ENCODE assay signal across 8 mouse cellular contexts in genomic region chr3:52198751-52199738, GRCm38 (mm10).
DNase-seq lines count a peak whose midpoint lies in the region; ATAC-seq and TF ChIP-seq lines count a peak whose summit lies in the region.

No protein-coding gene starts in this region.

- H3K79me2 ChIP-seq in MEL (ENCODE audit: control insufficient read depth, insufficient read depth, low read length, poor library complexity): no peaks in the 10 kb centered on the region

- H3K9ac ChIP-seq in MEL (ENCODE audit: control insufficient read depth, low read depth, low read length, poor library complexity, severe bottlenecking): peak overlapping the region; percentile 19; the same call in 1 of the 2 replicates
- no peak overlapping the region for H3K9ac ChIP-seq in kidney, postnatal 0 days (ENCODE audit: low read depth, low read length)

- TF ChIP-seq CTCF in gastrocnemius, adult 2 months (IDR thresholded peaks at IDR 0.05): peak; percentile 35; the same call in 1 of the 2 replicates
- TF ChIP-seq CTCF in MEL (IDR thresholded peaks at IDR 0.05 in 2 of 3, conservative IDR thresholded peaks at IDR 0.05 in 1 of 3; ENCODE audit: control insufficient read depth in 1 of 3, insufficient read depth in 1 of 3, low read depth in 2 of 3, low read length in 3 of 3, poor library complexity in 1 of 3, severe bottlenecking in 1 of 3): peak in 1 of 3 experiments; percentile 10; a peak in 1 of 6 replicates
- TF ChIP-seq CTCF in kidney, postnatal 0 days (IDR thresholded peaks at IDR 0.05; ENCODE audit: low read depth): no peak; the same call in 1 of the 2 replicates

- no peak for ATAC-seq in kidney, postnatal 0 days (replicated peaks; ENCODE audit: low FRiP score, low read depth)
- ATAC-seq in megakaryocyte, adult 5-6 weeks (ENCODE audit: poor library complexity, severe bottlenecking): peak; percentile 39

- no peak for TF ChIP-seq RAD21 in MEL (IDR thresholded peaks at IDR 0.05; ENCODE audit: low read depth, low read length)

- H3K27me3 ChIP-seq in MEL (ENCODE audit: control insufficient read depth in 1 of 2, insufficient read depth in 2 of 2, low read length in 2 of 2): no peaks in the 10 kb centered on the region; a peak in 1 of 4 replicates
- H3K27me3 ChIP-seq in kidney, postnatal 0 days (ENCODE audit: insufficient read depth, low read length): no peaks in the 10 kb centered on the region

- peak overlapping the region; percentile 75 for H3K27ac ChIP-seq in gastrocnemius, adult 2 months
- H3K27ac ChIP-seq in MEL (ENCODE audit: control insufficient read depth, low read depth, low read length): 0 out of 2 replicates have a peak overlapping the region, but pooled peaks have one; percentile 19
- no peak overlapping the region for H3K27ac ChIP-seq in kidney, postnatal 0 days

- H3K36me3 ChIP-seq in MEL (ENCODE audit: control insufficient read depth in 1 of 2, insufficient read depth in 2 of 2, low read length in 2 of 2): peaks cover 0 to 17% of the 10 kb centered on the region in 2 experiments; a peak in 2 of 4 replicates
- H3K36me3 ChIP-seq in kidney, postnatal 0 days (ENCODE audit: insufficient read depth, low read length): no peaks in the 10 kb centered on the region

- H3K4me1 ChIP-seq in MEL (ENCODE audit: control insufficient read depth in 1 of 2, insufficient read depth in 2 of 2, low read length in 2 of 2): peaks cover 6 to 25% of the 10 kb centered on the region in 2 experiments; a peak in 3 of 4 replicates
- peaks cover 18% of the 10 kb centered on the region for H3K4me1 ChIP-seq in kidney, postnatal 0 days (replicated peaks; ENCODE audit: insufficient read depth, low read length)

- 46% methylated on average over 17 of the region's 17 CpGs for WGBS in kidney, postnatal 0 days

- H3K9me3 ChIP-seq in MEL (replicated peaks; ENCODE audit: insufficient read depth, low read length): no peaks in the 10 kb centered on the region
- no peaks in the 10 kb centered on the region for H3K9me3 ChIP-seq in kidney, postnatal 0 days (replicated peaks; ENCODE audit: low read length)

- intact Hi-C loops in gastrocnemius, adult 2 months (cut with DNase I): loop anchor here (5.0 kb wide), 3 partner anchors 97 to 357 kb away; no protein-coding TSS in a partner anchor

- peak; percentile 62 to 69 for TF ChIP-seq EP300 in MEL (IDR thresholded peaks at IDR 0.05; ENCODE audit: low read depth in 1 of 2, low read length in 2 of 2)

- peak overlapping the region; percentile 21 for H3K4me2 ChIP-seq in kidney, postnatal 0 days (ENCODE audit: low read length)

- DNase-seq in gastrocnemius, adult 2 months: peak; percentile 42
- no peak for DNase-seq in gastrocnemius, postnatal 25 days
- DNase-seq in MEL (ENCODE audit: low read depth, low spot score): peak; percentile 70
- peak; percentile 57 for DNase-seq in heart, adult 18-20 months
- peak; percentile 24 for DNase-seq in kidney, postnatal 0 days (ENCODE audit: low spot score)
- DNase-seq in ovary, postnatal 14 days (ENCODE audit: low spot score): no peak
- DNase-seq in frontal cortex, postnatal 14 days (ENCODE audit: low spot score in 2 of 2): no peak

- no peak for TF ChIP-seq POLR2A in MEL (IDR thresholded peaks at IDR 0.05; ENCODE audit: control insufficient read depth in 1 of 2, insufficient read depth in 1 of 2, low read depth in 1 of 2, low read length in 2 of 2, poor library complexity in 1 of 2)

- peak overlapping the region; percentile 61 for H3K4me3 ChIP-seq in gastrocnemius, adult 2 months
- peak overlapping the region; percentile 40 to 44 for H3K4me3 ChIP-seq in MEL (ENCODE audit: control insufficient read depth in 1 of 2, insufficient read depth in 1 of 2, low read depth in 2 of 2, low read length in 2 of 2)
- H3K4me3 ChIP-seq in kidney, postnatal 0 days (replicated peaks; ENCODE audit: low read depth, low read length): no peak overlapping the region

TF ChIP-seq in MEL, 35 proteins besides CTCF, POLR2A, EP300 and RAD21:
- TF ChIP-seq GATA1 (IDR thresholded peaks at IDR 0.05; ENCODE audit: low read depth, low read length) (peak; percentile 70), ELF1 (IDR thresholded peaks at IDR 0.05; ENCODE audit: low read depth, low read length) (no peak), NELFE (IDR thresholded peaks at IDR 0.05; ENCODE audit: low read depth, low read length) (no peak), RCOR1 (IDR thresholded peaks at IDR 0.05; ENCODE audit: low read depth, low read length) (peak; percentile 73), ETS1 (IDR thresholded peaks at IDR 0.05; ENCODE audit: low read depth, low read length) (peak; percentile 68; the same call in 1 of the 2 replicates), TCF12 (IDR thresholded peaks at IDR 0.05; ENCODE audit: low read depth, low read length) (0 out of 2 replicates have a peak, but pooled peaks have one; percentile 22)

Comparison
In these comparisons a context has a peak if more than half of its experiments do, and no peak if none do; other contexts are left out.
1. DNase-seq: peak in gastrocnemius, adult 2 months (single experiment), MEL (single experiment), heart, adult 18-20 months (2 of 2) and kidney, postnatal 0 days (single experiment); none in gastrocnemius, postnatal 25 days (single experiment), ovary, postnatal 14 days (single experiment) and frontal cortex, postnatal 14 days (0 of 2).